Mouse (Mus musculus): Measurements from ENCODE around the gene Plekha1.

The Plekha1 gene

GRCm38 (mm10) chr7:130902929-130903328 is 37.4 kb downstream of the Plekha1 start:
- in situ Hi-C loops (cut with MboI; ENCODE audit: low pct_unique_long_range_greater_than_20kb in 1 of 2, low sequenced_read_pairs in 2 of 2, unreplicated experiment in 1 of 2) = no loop called here

DNA sequence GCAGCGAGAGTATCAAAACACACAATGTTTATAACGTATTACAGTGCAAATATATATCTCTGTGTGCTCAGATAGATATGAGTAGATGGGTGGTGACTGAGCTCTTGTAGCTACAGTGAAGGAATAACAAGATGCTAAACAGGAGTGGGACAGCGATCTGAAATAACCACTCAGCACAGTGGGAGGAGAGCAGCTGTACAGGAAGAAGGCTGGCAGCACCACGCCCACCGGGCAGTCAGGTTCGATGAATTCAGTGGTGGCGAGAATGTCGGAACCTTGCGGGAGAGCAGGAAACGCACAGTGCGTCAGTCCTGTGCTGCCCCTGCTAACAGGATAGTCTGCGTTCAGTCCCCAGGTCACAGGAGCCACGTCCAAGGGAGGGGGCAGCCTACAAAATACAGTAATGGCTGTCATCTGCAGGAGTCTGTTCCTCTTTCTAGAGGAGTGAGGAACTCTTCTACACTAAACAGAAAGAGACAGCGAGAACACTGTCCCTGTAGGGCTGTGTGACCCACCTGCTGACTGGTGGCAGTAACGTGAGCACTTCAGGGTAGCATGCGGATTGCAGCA is 38.0 kb downstream of the Plekha1 start:
- in situ Hi-C loops (cut with MboI; ENCODE audit: low pct_unique_long_range_greater_than_20kb in 1 of 2, low sequenced_read_pairs in 2 of 2, unreplicated experiment in 1 of 2) = no loop called here

GRCm38 (mm10) chr7:130904571-130905365 is 39.2 kb downstream of the Plekha1 start:
- in situ Hi-C loops (cut with MboI; ENCODE audit: low pct_unique_long_range_greater_than_20kb in 1 of 2, low sequenced_read_pairs in 2 of 2, unreplicated experiment in 1 of 2) = no loop called here

DNA sequence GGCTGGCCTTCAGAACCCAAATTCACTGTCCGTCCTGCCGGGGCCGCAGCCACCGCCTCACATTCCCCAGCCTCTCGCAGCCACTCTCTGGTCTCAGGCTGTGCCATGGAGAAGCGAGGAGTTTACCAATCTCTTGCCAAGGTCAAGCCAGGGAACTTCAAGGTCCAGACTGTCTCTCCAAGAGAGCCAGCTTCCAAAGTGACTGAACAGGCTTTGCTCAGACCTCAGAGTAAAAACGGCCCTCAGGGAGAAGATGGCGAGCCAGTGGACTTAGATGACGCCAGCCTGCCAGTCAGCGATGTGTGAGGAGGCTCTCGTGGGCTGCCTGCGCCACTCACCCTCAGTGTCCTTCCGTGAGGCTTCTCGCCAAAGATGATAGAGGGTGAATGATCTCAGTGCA is 45.3 kb downstream of the Plekha1 start:
- in situ Hi-C loops (cut with MboI; ENCODE audit: low pct_unique_long_range_greater_than_20kb in 1 of 2, low sequenced_read_pairs in 2 of 2, unreplicated experiment in 1 of 2) = loop anchor here (10.0 kb wide), 2 partner anchors 86 to 136 kb away; partner anchors contain the start of gene Btbd16 (in 2 of the 2)

GRCm38 (mm10) chr7:130914693-130915363 is 49.3 kb downstream of the Plekha1 start:
- in situ Hi-C loops (cut with MboI; ENCODE audit: low pct_unique_long_range_greater_than_20kb in 1 of 2, low sequenced_read_pairs in 2 of 2, unreplicated experiment in 1 of 2) = loop anchor here (10.0 kb wide), 2 partner anchors 90 to 140 kb away; partner anchors contain the start of gene Btbd16 (in 2 of the 2)

DNA sequence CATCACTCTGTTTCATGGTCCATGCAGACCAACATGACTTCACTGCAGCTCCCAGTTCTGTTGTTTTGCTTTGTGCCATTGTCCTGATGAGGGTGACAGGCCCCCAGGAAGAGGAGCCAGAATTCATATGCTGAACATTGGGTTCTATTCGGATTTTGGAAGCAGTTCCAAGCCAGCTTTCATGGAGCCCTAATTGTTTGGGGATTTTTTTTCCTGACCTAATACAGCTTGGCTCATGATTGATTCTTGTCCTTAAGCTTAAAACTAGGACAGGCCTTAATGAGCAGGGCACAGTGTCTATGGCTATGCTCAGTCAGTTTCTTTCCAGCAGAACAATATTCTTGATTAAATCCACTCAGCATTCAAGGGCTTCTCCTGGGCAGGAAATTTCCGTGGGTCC is 52.7 kb downstream of the Plekha1 start:
- in situ Hi-C loops (cut with MboI; ENCODE audit: low pct_unique_long_range_greater_than_20kb in 1 of 2, low sequenced_read_pairs in 2 of 2, unreplicated experiment in 1 of 2) = loop anchor here (10.0 kb wide), 2 partner anchors 93 to 143 kb away; partner anchors contain the start of gene Btbd16 (in 2 of the 2)

- in situ Hi-C loops (cut with MboI; ENCODE audit: low pct_unique_long_range_greater_than_20kb in 1 of 2, low sequenced_read_pairs in 2 of 2, unreplicated experiment in 1 of 2) = no loop called here
Measured at GRCm38 (mm10) chr7:130922981-130923731, 57.6 kb downstream of the Plekha1 start.

DNA sequence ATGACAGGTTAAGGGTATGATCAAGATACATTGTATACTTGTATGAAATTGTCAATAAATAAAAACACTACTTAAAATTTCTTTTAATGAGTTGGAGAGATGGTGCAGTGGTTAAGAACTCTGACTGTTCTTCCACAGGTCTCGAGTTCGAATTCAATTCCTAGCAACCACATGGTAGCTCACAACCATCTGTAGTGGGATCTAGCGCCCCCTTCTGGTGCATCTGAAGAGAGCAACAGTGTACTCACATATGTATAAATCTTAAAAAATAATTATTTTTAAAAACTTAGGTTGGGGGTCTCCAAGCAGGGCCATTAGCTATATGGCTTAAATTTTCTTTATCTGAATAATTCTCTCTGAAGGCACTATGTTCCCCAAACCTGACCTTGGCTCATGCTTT is 64.8 kb downstream of the Plekha1 start:
- in situ Hi-C loops (cut with MboI; ENCODE audit: low pct_unique_long_range_greater_than_20kb in 1 of 2, low sequenced_read_pairs in 2 of 2, unreplicated experiment in 1 of 2) = no loop called here

GRCm38 (mm10) chr7:130932921-130933320 is 67.4 kb downstream of the Plekha1 start:
- in situ Hi-C loops (cut with MboI; ENCODE audit: low pct_unique_long_range_greater_than_20kb in 1 of 2, low sequenced_read_pairs in 2 of 2, unreplicated experiment in 1 of 2) = no loop called here

DNA sequence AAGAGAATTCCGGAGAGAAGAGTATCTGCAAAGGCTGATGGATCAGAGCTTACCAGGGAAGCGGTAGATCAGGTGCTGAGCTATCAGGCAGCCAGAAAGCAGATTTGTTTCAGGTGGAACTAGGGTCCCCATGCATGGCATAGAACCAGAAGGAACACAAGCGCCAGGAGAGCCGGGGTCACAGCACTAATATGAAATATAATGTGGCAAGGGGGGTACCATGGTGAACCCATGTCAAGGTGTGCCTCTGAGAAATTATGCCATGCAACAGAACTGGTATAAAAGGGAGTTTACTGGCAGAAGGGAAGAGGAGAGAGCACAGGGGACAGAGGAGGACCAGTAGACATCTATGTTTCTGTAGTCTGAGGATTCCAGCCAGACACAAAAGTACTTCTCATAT is 69.1 kb downstream of the Plekha1 start:
- in situ Hi-C loops (cut with MboI; ENCODE audit: low pct_unique_long_range_greater_than_20kb in 1 of 2, low sequenced_read_pairs in 2 of 2, unreplicated experiment in 1 of 2) = no loop called here

GRCm38 (mm10) chr7:130935421-130935792 is 69.9 kb downstream of the Plekha1 start:
- in situ Hi-C loops (cut with MboI; ENCODE audit: low pct_unique_long_range_greater_than_20kb in 1 of 2, low sequenced_read_pairs in 2 of 2, unreplicated experiment in 1 of 2) = no loop called here

DNA sequence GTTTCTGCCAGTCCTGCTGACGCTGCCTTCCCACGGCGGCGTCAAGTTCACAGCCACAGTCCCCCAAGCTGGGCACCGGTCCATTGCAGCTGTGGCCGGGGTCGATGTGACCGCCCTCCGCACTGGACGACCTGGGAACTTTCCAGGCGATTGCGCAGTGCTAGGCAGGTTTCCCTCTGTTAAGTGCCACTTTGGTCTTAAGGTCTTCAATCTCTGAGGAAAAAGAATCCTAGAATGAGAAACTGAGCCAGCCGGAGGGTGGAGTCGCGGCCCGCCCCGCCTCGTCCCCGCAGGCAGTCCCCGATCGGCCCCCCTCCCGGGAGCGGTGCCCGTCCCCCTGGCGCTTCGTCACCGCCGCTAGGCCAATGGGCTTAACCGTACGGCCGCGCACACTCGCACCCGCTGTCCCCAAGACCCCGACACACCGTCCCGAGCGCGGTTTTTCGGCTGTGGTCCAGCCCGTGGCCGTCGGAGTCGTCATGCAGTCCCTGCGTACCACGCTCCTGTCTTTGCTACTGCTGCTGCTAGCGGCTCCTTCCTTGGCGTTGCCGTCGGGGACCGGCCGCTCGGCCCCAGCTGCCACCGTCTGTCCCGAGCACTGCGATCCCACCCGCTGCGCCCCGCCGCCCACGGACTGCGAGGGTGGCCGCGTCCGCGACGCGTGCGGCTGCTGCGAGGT is 70.4 kb downstream of the Plekha1 start, which contains the start of gene Htra1:
TSS of gene Htra1 (plus strand) at position 319 of the 679 bp plus-strand sequence.
- in situ Hi-C loops (cut with MboI; ENCODE audit: low pct_unique_long_range_greater_than_20kb in 1 of 2, low sequenced_read_pairs in 2 of 2, unreplicated experiment in 1 of 2) = no loop called here

DNA sequence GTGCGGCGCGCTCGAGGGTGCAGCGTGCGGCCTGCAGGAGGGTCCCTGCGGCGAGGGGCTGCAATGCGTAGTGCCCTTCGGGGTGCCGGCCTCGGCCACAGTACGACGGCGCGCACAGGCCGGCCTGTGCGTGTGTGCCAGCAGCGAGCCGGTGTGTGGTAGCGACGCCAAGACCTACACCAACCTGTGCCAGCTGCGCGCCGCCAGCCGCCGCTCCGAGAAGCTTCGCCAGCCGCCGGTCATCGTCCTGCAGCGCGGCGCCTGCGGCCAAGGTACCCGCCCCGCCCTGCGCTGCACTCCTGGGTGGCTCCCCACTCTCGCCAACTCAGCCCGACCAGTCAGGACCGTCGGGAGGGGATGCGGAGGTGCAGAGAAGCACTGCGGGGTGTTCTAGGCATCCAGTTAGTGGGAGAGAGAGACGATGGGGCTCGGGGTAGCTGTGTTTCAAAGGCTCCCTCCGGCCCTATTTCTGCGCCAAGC is 71.0 kb downstream of the Plekha1 start:
- in situ Hi-C loops (cut with MboI; ENCODE audit: low pct_unique_long_range_greater_than_20kb in 1 of 2, low sequenced_read_pairs in 2 of 2, unreplicated experiment in 1 of 2) = no loop called here

DNA sequence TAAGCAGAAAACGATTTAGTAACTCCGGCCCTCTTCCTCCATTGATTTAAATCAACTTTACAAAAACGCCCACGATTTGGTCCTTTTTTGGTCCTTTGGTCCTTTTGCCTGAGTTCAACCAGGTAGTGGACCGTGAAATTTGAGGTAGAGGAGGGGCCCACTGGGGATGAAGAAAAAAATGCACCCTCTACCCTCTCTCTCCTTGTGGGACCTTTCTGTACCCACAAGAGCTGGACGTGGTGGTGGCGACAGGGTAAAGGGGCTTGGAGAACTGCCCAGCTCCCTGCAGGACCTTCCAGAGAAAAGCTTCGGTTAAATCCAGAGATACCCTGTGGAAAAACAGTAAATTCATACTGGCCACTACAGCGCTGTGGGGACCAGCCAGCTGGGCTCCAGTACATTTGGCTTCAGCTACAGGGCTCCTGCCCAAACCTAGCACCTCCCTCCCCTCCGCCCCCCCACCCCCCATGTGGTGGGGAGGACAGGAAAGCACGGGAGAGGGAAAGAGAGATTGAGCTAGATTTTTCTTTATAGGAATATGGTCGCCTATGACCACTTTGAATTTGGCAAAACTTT is 71.8 kb downstream of the Plekha1 start:
- in situ Hi-C loops (cut with MboI; ENCODE audit: low pct_unique_long_range_greater_than_20kb in 1 of 2, low sequenced_read_pairs in 2 of 2, unreplicated experiment in 1 of 2) = no loop called here

DNA sequence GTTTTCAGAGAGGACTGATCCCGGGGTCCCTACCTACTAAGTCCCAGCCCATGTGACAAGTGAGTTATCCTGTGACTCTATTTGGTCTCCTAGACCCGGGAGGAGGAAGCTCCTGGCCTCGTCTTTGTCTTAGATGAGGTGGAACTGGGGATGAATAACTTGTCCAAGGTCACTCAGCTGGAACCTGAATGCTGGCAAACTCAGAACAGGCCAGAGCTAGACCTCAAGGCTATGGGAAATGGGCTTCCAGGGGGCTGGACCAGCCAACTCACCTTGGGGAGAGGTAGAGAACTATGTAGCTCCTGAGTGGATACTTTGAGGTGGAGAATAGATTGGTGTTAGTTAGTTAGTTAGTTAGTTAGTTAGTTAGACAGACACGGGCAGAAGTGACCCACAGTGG is 72.4 kb downstream of the Plekha1 start:
- in situ Hi-C loops (cut with MboI; ENCODE audit: low pct_unique_long_range_greater_than_20kb in 1 of 2, low sequenced_read_pairs in 2 of 2, unreplicated experiment in 1 of 2) = no loop called here

DNA sequence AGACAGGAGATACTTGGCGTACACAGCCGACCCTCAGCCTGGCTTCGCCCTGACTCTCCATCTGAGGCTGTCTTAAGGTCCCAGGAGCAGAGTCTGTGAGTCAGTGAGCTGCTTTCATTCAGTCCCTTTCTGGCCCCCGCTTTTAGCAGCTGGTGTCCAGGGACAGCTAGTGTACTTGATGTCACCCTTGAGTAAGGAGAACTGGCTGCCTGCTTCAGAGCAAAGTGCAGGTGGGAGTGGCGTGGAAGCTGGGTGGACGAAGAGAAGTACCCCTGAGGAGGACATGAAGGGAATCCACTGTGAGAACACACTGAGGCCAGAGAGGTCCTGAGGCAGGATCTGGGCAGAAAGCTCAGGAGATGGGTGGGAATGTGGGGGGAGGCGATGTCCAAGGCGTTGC is 73.3 kb downstream of the Plekha1 start:
- in situ Hi-C loops (cut with MboI; ENCODE audit: low pct_unique_long_range_greater_than_20kb in 1 of 2, low sequenced_read_pairs in 2 of 2, unreplicated experiment in 1 of 2) = no loop called here

GRCm38 (mm10) chr7:130940733-130941132 is 75.2 kb downstream of the Plekha1 start:
- in situ Hi-C loops (cut with MboI; ENCODE audit: low pct_unique_long_range_greater_than_20kb in 1 of 2, low sequenced_read_pairs in 2 of 2, unreplicated experiment in 1 of 2) = no loop called here

All from mouse embryonic stem cell (cell line).